Mouse (Mus musculus): Measurements from ENCODE around the gene Myo1d. TPM values are rescaled to one million over a fixed set of nuclear protein-coding genes. Genes with fewer than 3 reads are reported as not detected.
A peak's percentile ranks its signal among the peaks of the same experiment; 100 is the strongest.

Myo1d gene
- total RNA-seq, 2 experiments from 2014 or later = 2.7 to 4.2 TPM

DNA sequence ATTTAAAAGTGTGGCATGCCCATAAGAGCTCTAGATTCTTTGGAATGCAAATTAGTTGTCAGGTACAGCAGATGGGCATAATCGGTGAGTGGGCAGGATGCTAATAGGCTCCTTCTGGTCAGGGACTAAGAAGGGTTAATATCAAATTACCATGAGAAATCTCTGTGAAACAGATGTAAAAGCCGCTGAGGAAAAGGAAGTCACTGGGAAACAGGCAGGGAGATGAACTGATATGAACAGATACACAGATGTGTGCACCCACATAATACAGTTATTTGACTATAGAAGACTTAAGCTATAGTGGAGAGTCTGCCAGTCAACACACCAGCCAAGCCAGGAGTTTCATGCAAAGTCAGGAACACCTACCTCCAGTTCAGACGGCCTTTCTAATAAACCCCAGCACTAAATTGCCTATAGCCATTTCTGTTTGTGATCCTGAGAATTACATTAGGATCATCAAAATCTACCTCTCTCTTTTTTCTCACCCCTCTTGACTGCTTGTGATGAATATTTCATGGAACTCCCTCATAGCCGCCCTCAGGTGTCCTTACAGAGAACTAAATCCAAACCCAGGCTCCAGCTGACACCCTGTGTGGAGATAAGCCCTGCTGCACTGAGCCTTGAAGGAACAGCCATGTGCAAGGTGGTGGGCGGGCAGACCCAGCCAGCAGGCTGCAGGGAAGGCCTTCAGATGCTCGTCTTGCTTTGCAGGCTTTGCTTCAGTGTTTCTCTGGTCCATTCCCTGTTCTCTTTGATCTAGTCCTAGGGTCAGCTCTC is 164.7 kb downstream of the Myo1d start:
- no peak for DNase-seq (ENCODE audit: low spot score)

DNA sequence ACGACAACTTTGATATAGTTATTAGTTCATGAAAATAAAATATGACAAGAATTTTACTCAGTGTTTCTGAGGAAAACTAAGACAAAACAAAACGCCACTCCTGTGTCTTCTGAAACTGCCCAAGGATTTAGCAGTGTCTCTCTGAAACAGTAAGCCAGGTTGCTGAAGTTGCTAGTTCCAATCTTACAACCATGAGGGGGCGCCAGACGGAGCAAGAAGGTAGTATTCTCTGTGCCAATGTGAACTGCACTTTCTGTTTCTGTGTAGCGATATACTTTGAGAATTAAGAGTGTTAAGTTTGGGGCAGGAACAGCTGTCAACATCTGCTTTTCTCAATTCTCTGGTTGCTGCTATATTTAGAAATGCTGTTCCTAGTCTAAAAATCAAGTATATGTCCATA is 165.4 kb downstream of the Myo1d start:
- peak; percentile 32 for DNase-seq (ENCODE audit: low spot score)

DNA sequence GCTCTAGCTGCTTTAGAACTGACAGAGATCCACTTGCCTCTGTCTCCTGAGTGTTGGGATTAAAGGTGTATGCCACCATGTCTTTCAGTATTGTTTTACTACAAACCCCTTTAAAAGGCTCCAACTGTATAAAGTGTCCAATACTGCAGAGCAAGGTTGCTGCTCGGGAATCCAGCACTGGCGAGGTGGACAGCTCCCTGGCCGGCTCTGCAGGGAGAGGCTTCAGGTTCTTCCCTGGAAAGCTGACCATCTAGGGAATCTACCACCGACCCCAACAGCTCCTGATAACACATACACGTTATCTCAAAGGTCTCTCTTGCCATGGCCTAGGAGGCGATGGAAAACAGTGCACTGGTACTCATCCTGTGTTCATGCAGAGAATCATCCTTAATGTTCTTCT is 166.3 kb downstream of the Myo1d start:
- no peak for DNase-seq (ENCODE audit: low spot score)

DNA sequence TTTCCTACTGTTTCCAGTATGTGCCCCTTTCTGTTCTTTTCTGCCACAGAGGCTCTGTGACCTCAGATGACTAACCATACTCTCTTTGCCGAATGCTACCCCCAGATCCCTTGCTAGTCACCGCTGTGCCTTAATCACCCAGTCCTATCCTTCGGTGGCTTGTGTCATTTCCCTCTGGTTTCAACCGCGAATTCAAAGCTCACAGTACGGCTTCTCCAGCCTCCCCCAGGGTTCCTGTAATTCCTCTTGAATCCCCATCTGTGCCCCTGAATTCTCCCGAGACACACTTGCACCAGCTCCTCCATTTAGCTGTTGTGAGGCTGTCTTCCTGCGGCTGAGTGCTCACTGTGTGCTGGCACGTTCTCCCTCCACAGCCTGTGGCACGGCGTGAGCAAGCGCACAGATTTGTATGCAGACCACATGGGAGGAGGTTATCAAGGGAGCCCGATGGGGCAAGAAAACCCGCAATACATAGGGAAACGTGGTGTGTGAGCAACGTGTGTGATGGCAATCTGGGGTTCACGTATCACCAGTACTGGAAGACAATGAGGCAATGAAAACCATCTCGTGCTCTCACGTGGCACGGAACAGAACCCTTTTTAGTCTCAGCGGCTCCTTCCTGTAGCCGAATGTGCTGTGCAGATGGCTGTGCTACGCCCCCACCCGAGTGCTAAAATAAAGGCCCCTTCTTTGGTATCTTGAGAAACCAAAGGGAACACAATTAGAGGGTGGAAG is 177.0 kb downstream of the Myo1d start:
- no peak for DNase-seq (ENCODE audit: low spot score)

DNA sequence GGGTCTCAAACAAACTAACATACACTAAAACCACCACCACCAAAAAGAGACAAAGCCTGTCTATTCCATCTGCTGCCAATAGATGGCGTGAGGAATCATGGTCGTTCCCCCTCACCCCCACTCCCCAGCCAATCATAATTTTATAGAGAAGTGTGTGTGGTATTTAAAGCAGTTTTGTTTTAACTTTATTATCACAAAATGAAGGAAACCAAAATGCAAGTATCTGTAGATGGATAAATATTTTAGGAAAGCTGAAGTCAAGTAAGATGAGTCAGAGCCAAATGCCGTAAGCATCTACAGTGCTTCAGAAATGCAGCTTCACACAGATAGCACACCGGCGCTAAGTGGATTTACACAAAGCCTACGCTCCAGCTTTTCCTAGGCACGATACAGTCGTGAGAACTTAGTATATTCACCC is 177.8 kb downstream of the Myo1d start:
- no peak for DNase-seq (ENCODE audit: low spot score)

DNA sequence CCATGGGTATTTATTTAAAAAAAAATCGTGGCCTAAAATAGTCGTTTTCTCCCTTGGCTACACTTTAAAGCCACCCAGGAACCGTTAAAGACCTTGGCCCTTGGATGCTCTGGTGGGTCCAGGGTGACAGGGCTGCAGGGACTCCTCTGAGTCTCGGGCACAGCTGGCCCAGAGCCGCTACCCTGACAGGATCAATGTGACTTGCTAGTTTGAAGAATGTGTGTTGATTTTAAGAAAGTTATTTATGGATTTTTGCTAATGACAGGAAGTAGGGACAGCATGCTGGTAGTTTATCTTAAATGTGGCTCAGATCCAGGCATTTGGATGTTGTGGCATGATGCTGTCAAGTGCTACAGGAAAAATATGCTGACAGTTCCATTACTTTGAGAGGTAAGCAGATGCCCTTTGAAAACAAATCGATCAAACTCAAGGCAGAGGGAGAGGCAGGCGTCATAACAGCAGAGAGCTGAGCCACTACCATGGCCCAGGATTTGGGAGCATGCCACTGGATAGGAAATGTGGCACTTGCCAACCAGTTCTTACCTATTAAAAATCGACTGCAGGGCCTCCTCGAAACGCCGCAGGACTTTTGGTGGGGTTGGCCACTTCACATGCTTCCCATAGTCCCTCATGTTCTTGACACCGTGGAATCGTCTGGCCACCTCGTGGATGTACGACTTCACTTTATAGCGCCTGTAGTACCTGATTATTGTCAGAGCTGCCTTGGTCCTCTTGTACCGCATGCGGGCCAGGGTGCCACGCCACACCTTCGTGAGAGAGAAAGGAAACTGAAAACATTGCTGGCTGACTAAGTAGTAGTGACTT is 178.6 kb downstream of the Myo1d start:
- no peak for DNase-seq (ENCODE audit: low spot score)

DNA sequence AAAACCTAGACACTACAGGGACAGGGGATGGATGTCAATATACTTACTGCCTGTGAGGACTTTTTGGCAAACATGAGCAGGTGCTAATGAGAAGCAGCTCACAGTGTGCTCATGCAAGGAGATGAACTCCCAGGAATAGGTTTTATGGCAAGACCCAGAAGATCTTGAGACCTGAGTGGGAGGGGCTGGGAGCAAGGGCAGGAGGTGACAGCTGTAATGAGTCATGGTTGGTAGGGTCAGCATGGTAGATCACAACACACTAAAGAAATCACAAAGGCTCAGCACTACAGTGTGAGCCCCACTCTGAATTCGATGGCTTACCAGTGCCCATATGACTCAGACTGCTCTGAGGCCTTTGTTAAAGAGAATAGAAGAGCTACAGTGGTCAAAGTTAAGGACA is 184.3 kb downstream of the Myo1d start:
- no peak for DNase-seq (ENCODE audit: low spot score)

DNA sequence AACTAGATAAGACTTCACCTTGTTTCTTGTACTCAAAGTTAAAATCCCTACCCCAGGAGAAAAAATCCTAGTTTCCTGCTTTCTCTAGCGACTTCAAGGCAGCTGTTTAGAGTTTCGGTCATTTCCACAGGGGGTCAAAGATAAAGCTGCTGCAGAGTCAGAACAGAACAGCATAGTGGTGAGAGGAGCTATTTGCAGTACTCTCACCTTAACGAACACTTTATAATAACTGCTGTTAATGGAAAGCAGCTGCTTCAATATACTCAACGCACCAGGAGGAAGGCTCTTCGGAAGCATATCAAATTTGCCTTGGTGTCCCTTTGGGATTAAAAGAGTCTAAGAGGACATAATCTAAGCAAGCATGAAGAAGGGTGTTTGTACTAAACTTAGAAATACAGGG is 190.4 kb downstream of the Myo1d start:
- DNase-seq (ENCODE audit: low spot score) = no peak

DNA sequence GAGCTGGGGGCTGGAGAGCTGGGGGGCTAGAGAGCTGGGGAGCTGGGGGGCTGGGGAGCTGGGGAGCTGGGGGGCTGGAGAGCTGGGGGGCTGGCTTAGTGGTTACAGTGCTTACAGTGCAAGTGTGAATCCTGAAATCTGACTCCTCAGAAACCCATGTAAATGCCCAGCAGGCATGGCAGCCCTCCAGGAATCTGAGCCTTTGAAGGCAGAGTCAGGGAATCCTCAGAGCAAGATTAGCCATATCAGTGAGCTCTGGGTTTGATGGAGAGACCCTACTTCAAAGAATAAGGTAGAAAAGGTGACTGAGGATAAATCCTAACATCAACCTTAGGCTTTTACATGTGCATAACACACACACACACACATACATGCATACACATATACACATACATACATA is 194.1 kb downstream of the Myo1d start:
- no peak for DNase-seq (ENCODE audit: low spot score)

DNA sequence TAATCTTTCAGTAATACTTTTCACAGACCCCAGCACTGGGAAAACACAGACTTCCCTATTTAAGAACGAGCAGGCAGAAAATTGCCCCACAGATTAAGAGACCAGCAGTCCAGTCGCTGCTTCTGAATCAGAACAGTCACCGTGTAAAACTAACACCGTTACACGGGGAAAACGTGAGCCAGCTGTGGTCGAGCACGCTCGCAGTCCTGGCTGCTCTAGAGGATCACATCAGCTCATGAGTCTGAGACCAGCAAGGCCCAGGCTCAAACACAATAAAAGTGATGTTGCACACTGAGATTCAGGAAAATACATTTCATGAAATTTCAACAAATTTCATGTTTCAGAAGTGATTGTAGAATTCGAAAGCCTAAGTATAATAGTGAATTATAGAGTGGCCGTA is 194.6 kb downstream of the Myo1d start:
- no peak for DNase-seq (ENCODE audit: low spot score)

DNA sequence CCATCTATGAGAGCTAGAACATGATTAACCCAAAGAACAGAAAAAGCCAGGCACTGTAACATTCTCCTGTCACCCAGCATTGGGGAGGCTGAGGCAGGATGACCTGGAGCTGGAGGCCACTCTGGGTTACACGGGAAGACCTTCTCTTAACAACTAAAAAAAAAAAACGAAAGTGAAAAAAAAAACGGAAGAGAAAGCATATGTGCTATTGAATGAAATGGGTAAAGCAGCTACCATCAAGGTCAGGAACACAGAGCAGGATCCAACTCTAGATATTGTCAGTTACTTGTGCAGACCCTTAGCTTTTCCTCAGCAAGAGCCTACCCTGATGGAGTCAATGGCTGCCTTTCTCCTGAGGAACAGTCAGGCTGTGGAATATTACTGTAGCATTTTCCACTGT is 199.3 kb downstream of the Myo1d start:
- no peak for DNase-seq (ENCODE audit: low spot score)

DNA sequence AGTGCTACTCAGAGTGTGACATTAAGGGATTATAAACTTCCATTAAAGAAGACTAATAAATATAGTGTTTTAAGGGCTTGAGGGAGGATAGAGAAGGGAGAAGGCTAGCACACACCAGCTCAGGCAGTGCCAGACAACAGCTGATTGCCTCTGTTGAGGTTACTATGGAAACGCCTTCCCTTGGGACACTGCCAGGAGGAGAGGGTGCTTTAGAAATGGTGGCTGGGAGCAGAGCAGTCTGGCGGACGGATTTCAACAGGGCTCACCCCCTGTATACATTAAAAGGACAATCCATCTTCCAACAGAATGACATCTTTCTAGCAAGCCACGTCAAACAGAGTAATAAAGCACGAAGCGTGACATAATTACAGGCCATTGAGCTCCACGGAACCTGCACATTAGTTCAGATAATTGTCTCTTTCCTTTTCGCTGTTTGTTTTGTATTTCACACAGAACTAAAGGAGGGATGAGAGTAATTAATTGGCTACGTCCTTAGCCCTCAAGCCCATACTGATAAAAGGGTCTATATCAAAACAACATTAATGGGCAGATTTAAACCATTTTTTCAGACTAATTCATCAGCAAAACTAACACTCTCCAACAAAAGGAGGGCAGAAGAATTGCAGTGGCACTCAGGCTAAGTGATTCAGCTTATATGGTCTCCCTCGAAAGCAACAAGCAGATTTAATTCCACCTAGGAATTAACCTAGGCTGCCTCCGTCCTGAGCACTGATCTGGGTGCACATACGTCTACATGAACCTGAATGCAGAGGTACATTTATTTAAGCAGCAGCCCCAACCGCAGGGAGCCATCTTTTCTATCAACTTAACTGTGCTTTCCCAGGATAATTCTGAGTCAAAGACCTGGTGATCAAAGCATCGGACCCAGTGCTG is 201.8 kb downstream of the Myo1d start:
- DNase-seq (ENCODE audit: low spot score) = no peak

DNA sequence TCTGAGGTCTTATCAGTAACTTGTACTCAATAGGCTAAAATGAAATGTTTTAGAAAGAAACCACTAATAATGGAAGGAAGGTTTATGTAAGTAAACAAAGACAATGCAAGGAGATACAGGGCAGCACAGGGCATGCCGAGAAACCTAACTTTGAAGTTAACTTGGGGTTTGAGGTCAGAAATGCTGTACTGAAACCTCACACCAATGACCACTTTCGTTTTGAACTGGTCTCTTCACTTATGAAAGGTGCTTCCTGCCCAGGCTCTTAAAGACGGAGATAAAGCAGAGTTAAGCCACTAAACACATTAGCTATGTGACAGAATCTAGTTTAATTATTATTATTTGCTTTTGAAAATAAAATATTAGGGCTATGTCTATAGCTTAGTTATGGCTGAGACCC is 204.0 kb downstream of the Myo1d start:
- no peak for DNase-seq (ENCODE audit: low spot score)

DNA sequence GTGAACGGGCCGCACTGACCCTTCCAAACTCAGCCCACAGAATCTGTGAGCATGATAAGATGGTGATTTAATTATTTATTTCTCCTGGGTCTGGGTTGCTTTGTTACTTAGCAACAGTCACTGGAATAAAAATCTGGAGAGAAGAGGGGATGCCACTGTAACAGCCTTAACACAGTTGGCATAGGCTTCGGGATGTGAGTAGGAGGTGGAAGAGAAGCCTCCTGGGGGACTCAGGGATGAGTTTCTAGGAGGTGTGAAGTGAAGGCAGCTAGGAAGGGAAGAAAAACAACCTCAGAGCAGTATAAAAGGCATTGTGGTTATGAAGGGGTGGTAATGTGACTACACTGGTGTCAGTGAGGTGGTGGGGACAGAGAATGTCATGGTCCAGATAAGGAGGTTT is 213.5 kb downstream of the Myo1d start:
- DNase-seq (ENCODE audit: low spot score) = no peak

DNA sequence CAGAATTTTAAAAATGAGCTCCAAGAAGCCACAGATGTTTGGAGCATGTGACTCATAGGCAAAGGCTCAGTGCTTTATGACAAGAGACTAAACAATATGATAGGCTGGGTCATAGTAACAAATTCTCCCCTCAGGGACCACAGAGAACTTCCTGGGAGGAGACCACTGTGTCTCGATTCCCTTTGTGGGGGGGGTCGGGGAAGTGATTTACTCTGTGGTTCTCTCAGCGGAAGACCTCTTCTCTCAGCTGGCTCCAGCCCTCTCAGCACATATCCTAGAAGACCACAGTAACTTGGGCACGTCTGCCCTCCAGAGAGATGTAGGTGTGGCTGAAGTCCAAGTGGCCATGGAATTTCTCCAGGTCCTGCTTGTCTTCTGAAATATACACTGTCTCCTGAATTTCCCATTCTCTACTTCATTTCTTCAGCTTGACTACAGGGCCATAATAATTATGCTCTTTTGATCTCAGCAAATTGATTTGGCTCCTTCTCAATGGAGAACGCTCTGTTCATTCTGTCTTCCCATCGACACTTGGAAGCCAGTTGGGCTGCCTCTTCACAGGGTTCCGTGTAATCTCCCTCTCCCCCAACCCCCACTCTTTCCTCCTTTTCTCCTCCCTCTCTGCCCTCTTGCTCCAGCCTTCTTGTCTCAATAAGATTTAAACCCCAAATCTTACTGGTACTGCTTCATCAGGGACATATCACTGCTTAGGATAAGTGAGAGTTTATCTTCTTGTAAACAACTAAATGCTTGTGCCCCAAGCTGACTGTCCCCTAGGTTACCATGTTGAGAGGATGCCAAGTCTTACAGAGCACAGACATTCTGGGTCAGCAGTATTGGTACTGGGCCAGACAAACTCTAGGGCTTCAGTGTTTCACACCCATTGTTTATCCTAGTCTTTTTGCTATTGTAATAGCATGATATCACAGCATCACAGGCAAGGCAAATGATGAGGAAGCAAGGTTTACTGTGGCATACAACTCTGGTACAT is 214.6 kb downstream of the Myo1d start:
- peak; percentile 6 for DNase-seq (ENCODE audit: low spot score)

DNA sequence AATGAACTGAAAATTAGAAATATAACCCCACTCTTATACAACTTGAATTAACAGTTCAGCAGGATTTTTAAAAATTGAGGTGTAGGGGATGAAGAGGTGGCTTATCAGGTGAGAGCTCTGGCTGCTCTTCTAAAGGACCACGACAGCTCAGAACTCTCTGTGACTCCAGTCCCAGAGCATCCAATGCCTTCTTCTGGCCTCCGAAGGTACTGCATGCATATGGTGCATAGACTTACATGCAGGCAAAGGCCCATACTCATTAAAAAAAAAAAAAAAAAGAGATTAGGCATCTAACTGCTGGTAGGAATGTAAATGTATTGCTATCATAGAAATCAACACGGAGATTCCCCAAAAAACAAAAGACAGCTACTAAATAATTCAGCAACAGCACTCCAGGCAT is 217.3 kb downstream of the Myo1d start:
- peak; percentile 7 for DNase-seq (ENCODE audit: low spot score)

DNA sequence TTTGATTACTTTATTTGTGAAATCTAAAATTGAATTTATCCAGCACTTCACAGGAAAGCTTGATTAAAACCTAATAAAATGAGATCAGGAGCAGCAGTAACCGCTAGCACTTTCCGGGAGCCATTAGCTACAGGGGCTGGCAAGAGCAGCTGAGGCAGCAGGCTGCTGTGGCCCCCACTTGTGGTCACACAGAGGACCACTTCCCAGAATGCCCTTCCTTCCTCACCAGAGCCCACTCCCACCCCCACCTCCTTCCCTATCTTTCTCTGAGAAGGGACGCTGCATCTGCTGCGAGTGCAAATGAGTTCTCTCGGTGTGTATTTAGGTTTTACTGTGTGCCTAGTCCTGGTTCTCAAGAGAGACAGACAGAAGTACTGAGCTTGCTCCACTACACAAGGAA is 219.1 kb downstream of the Myo1d start:
- no peak for DNase-seq (ENCODE audit: low spot score)

DNA sequence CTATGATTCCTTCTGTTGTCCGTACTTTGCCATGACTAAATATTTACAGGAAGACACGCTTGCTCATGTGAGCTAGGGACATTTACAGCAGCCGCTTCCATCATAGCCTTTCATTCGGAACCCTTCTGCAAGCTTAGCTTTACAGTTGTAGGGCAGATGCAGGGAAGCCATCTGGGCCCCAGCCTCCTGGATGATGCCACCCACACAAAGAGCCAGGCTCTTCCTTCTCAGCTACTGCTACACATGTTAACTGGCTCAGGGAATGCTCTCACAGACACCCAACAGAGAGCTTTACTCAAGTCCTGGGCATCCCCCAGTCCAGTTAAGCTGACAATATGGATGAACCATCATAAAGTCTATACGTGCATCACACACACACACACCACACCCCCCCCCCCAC is 224.4 kb downstream of the Myo1d start:
- no peak for DNase-seq (ENCODE audit: low spot score)

DNA sequence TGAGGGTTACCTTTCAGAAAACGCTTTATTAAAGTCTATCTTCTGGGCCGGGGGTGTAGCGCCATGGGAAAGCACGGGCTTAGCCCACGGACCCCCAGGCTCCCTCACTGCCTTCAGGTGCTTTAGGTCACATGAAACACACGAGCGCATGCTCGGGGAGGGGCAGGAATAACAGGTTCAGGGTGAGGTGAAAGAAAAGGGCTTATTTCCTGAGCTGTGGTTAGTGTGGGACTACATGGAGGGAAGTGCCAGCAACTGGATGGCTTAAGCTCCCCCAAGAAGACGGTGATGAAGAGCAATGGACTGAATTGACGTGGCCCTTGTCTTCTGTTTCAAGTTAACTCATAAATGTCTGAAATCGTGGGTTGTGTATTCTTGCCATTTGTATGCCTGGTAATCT is 226.8 kb downstream of the Myo1d start:
- DNase-seq (ENCODE audit: low spot score) = no peak

DNA sequence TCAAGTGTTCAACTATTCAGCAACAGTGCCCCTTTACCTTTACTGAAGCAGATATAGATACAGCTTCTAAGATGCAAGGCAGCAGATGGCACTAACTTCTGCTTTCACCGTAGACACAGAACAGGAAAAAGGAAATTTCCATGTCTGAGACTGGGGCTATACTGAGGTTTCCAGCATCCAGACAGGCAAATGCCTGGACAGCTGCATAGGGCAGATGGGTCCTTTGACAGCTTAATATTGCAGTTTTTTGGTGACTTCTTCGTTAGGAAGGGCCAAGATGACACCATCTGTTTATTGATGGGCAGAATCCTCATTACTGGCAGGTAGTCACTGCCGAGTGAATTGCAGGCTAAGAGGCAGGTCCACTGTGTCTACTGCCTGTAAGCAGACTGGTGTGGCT is 228.2 kb downstream of the Myo1d start:
- DNase-seq (ENCODE audit: low spot score) = no peak
